Mouse (Mus musculus) cortical plate, adult 2 months (tissue): ENCODE data around the gene Lancl3.

Source experiments
- CTCF ChIP-seq: fragments of 200-500 bp; IDR thresholded peaks from 2 replicates; pipeline ENCODE4 v1.5.1; 2011; ENCODE audit warnings: mild to moderate bottlenecking, control low read depth, low read length; ENCODE audit not compliant: insufficient read depth; ENCODE audit errors: extremely low read depth
- POLR2A ChIP-seq: fragments of 200-500 bp; IDR thresholded peaks from 2 replicates; pipeline ENCODE4 v1.6.1; 2011; ENCODE audit warnings: mild to moderate bottlenecking, low read length, control low read depth; ENCODE audit not compliant: insufficient read depth; ENCODE audit errors: extremely low read depth

GRCm38 (mm10) chrX:9205121-9205520, 5.4 kb downstream of the Lancl3 start:
- TF ChIP-seq POLR2A (no peak), CTCF (no peak)
